Mouse (Mus musculus) midbrain, embryonic 16.5 days (tissue): ENCODE data around the gene Scaf1. TPM values are rescaled to one million over a fixed set of nuclear protein-coding genes. Genes with fewer than 3 reads are reported as not detected.

Source experiments
- ATAC-seq: fragments of 200-750 bp; cut with Nextera tagmentation; 2 replicates; pipeline ENCODE4 v1.8.0; 2017; ENCODE audit warnings: moderate TSS enrichment
- H3K27ac ChIP-seq: fragments of 300-500 bp; sonication (generic); 2 replicates; pipeline ENCODE4 v1.5.1; 2014; ENCODE audit warnings: mild to moderate bottlenecking, low read length, mixed read lengths
- H3K27me3 ChIP-seq: fragments of 300-500 bp; sonication (generic); 2 replicates; pipeline ENCODE4 v1.6.1; 2014; ENCODE audit warnings: low read depth, low read length, mixed read lengths; ENCODE audit not compliant: control insufficient read depth, insufficient read depth
- H3K36me3 ChIP-seq: fragments of 300-500 bp; sonication (generic); 2 replicates; pipeline ENCODE4 v1.6.1; 2014; ENCODE audit warnings: mild to moderate bottlenecking, low read length, moderate library complexity, mixed read lengths; ENCODE audit not compliant: control insufficient read depth, insufficient read depth
- H3K4me1 ChIP-seq: fragments of 300-500 bp; sonication (generic); 2 replicates; pipeline ENCODE4 v1.6.1; 2014; ENCODE audit warnings: mild to moderate bottlenecking, low read length, mixed read lengths; ENCODE audit not compliant: control insufficient read depth, insufficient read depth
- H3K4me2 ChIP-seq: fragments of 300-500 bp; sonication (generic); 2 replicates; pipeline ENCODE4 v1.6.1; 2014; ENCODE audit warnings: mild to moderate bottlenecking, low read length, mixed read lengths
- H3K4me3 ChIP-seq: fragments of 300-500 bp; sonication (generic); 2 replicates; pipeline ENCODE4 v1.5.1; 2014; ENCODE audit warnings: low read depth, mild to moderate bottlenecking, low read length, moderate library complexity, mixed read lengths
- H3K9ac ChIP-seq: fragments of 300-500 bp; sonication (generic); 2 replicates; pipeline ENCODE4 v1.6.1; 2014; ENCODE audit warnings: low read depth, low read length, mixed read lengths
- H3K9me3 ChIP-seq: fragments of 300-500 bp; sonication (generic); replicated peaks from 2 replicates; pipeline ENCODE4 v1.6.1; 2014; ENCODE audit warnings: mild to moderate bottlenecking, low read length, mixed read lengths; ENCODE audit not compliant: control insufficient read depth, poor library complexity, severe bottlenecking
- WGBS: fragments of 180-500 bp; shearing (Covaris S2); extraction: QIAGEN DNeasy Blood & Tissue Kit; methylation state at CpG from one replicate; pipeline ENCODE4 v1.1.7; 2014; 5-methylcytosine and 5-hydroxymethylcytosine counted together
- polyA plus RNA-seq: library from polyadenylated mRNA; unstranded; fragments of >200 nt; fragmentation: Nextera tagmentation; extraction: Ambion mirVana; gene quantifications from 2 replicates; pipeline ENCODE4 v1.2.1, GENCODE M21; 2015

The Scaf1 gene
- polyA plus RNA-seq, 1 experiment from 2014 or later, result 42.4 TPM

GRCm38 (mm10) chr7:45019031-45019571 lies 2.9 kb upstream of the Scaf1 start:
- H3K27ac ChIP-seq, result no peak overlapping the region
- no peaks in the 10 kb centered on the region for H3K9me3 ChIP-seq
- H3K36me3 ChIP-seq, result no peaks in the 10 kb centered on the region
- peaks cover 21% of the 10 kb centered on the region for H3K4me1 ChIP-seq
- WGBS, result 38% methylated on average over 8 of the region's 8 CpGs
- no peak overlapping the region for H3K4me3 ChIP-seq
- no peak overlapping the region for H3K9ac ChIP-seq
- H3K27me3 ChIP-seq, result no peaks in the 10 kb centered on the region
- H3K4me2 ChIP-seq, result peak overlapping the region; percentile 22
- no peak for ATAC-seq

- Histone ChIP-seq H3K9me3 (no peaks in the 10 kb centered on the region), H3K27ac (peak within 1 kb of the TSS; percentile 66), H3K4me1 (peaks cover 23% of the 10 kb centered on the region), H3K9ac (peak within 1 kb of the TSS; percentile 71), H3K36me3 (peaks cover 7% of the 10 kb centered on the region), H3K4me2 (peak within 1 kb of the TSS; percentile 94), H3K4me3 (peak within 1 kb of the TSS; percentile 93), H3K27me3 (no peaks in the 10 kb centered on the region)
- peak; percentile 73 for ATAC-seq
- 0% methylated on average over 36 of the region's 36 CpGs for WGBS
These were observed 1.3 kb upstream of the Scaf1 start, which contains the start of gene Rras for GRCm38 (mm10) chr7:45017242-45018061. TSS of gene Rras (plus strand) at chr7:45017961.

- Histone ChIP-seq H3K36me3 (peaks cover 13% of the 10 kb centered on the region), H3K9me3 (no peaks in the 10 kb centered on the region), H3K4me2 (peak overlapping the region; percentile 94), H3K9ac (peak overlapping the region; percentile 71), H3K27ac (peak overlapping the region; percentile 66), H3K4me3 (peak overlapping the region; percentile 93), H3K27me3 (no peaks in the 10 kb centered on the region), H3K4me1 (peaks cover 23% of the 10 kb centered on the region)
- ATAC-seq, result peak; percentile 4; the same call in 1 of the 2 replicates
- 3% methylated on average over 4 of the region's 4 CpGs for WGBS
These were observed 598 bp upstream of the Scaf1 start for GRCm38 (mm10) chr7:45016761-45017160.

- Histone ChIP-seq H3K27me3 (no peaks in the 10 kb centered on the region), H3K27ac (peak overlapping the region; percentile 81), H3K4me1 (peaks cover 23% of the 10 kb centered on the region), H3K4me2 (peak overlapping the region; percentile 75), H3K4me3 (peak overlapping the region; percentile 93), H3K9ac (peak overlapping the region; percentile 98), H3K36me3 (peaks cover 21% of the 10 kb centered on the region), H3K9me3 (no peaks in the 10 kb centered on the region)
- 2% methylated on average over 20 of the region's 20 CpGs for WGBS
- no peak for ATAC-seq
These were observed 713 bp downstream of the Scaf1 start for GRCm38 (mm10) chr7:45015344-45015956.

DNA sequence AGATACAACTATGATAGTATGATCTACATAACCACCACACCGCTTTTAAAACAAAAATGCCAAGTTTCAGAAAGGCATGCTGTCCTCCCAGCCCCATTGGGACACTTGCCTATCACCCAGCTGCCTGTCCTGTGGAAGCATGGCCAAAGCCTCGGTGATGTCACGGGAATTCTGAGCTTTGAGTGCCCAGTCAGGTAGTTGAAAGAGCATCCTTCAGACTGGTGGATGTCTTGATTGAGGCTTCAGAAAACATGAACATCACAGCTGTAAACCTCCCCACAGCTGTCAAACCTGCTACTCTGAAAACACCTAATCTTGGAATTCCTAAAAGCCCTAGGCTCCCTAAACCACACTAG lies 2.1 kb downstream of the Scaf1 start:
- no peak for ATAC-seq
- H3K4me1 ChIP-seq, result peaks cover 23% of the 10 kb centered on the region
- no peaks in the 10 kb centered on the region for H3K9me3 ChIP-seq
- 93% methylated on average over 3 of the region's 3 CpGs for WGBS
- no peak overlapping the region for H3K4me3 ChIP-seq
- H3K4me2 ChIP-seq, result no peak overlapping the region
- no peak overlapping the region for H3K9ac ChIP-seq
- peaks cover 25% of the 10 kb centered on the region for H3K36me3 ChIP-seq
- no peaks in the 10 kb centered on the region for H3K27me3 ChIP-seq
- H3K27ac ChIP-seq, result no peak overlapping the region

DNA sequence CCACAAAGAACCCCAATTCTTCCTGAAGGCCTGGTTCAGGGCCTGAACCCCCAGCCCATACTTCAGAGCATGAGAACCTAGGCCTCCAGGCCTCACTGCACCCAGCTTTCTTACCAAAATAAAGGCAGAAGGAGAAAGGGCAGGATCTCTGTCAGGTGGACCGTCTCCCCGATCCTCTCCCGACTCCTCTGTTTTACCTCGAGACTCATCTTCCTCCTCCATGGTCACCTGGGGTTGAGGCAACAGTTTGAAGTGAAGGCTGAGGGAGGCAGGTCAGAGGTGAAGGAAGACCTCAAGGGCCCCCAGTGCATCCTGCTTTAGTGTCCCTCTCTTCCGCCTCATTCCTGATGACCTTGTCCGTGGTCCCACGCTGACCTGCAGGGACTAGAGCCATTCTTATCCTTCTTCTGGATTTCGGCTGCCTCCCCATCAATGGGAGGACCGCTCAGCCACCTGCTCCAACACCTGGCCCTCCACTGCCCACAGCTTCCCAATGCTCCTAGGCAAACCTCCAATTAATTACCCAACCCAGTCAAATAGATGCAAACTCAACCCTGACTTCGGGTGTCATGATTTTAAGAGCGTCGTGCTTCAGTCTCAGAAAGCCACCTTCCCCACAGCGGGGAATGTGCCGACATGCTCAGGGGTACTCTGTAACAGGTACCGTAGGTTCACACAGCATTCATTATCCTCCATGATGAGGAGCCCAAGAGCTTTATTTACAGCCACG lies 2.6 kb downstream of the Scaf1 start:
- no peak for ATAC-seq
- no peak overlapping the region for H3K4me3 ChIP-seq
- 95% methylated on average over 16 of the region's 16 CpGs for WGBS
- no peak overlapping the region for H3K27ac ChIP-seq
- no peaks in the 10 kb centered on the region for H3K9me3 ChIP-seq
- peaks cover 29% of the 10 kb centered on the region for H3K36me3 ChIP-seq
- no peaks in the 10 kb centered on the region for H3K27me3 ChIP-seq
- H3K4me1 ChIP-seq, result peaks cover 23% of the 10 kb centered on the region
- no peak overlapping the region for H3K4me2 ChIP-seq
- no peak overlapping the region for H3K9ac ChIP-seq

- Histone ChIP-seq H3K27ac (no peak overlapping the region), H3K4me3 (no peak overlapping the region), H3K36me3 (peaks cover 36% of the 10 kb centered on the region), H3K27me3 (no peaks in the 10 kb centered on the region), H3K9ac (no peak overlapping the region), H3K4me1 (peaks cover 21% of the 10 kb centered on the region), H3K4me2 (no peak overlapping the region), H3K9me3 (no peaks in the 10 kb centered on the region)
- 86% methylated on average over 4 of the region's 4 CpGs for WGBS
- no peak for ATAC-seq
These were observed 3.3 kb downstream of the Scaf1 start for GRCm38 (mm10) chr7:45012824-45013223.

- 98% methylated on average over 6 of the region's 6 CpGs for WGBS
- H3K4me2 ChIP-seq, result no peak overlapping the region
- peaks cover 15% of the 10 kb centered on the region for H3K4me1 ChIP-seq
- no peak overlapping the region for H3K9ac ChIP-seq
- no peak overlapping the region for H3K27ac ChIP-seq
- no peak for ATAC-seq
- H3K27me3 ChIP-seq, result no peaks in the 10 kb centered on the region
- no peak overlapping the region for H3K4me3 ChIP-seq
- H3K9me3 ChIP-seq, result no peaks in the 10 kb centered on the region
- H3K36me3 ChIP-seq, result peaks cover 44% of the 10 kb centered on the region
These were observed 4.2 kb downstream of the Scaf1 start for GRCm38 (mm10) chr7:45012011-45012410.
